Mouse (Mus musculus) stomach, postnatal 0 days (tissue): ENCODE data around the gene Ttll8.

Experiments used
- CTCF ChIP-seq: IDR thresholded peaks from 2 replicates; pipeline ENCODE4 v1.5.1; 2016; ENCODE audit warnings: antibody characterized with exemption, low read depth, mild to moderate bottlenecking, moderate library complexity
- EP300 ChIP-seq: optimal IDR thresholded peaks from 2 replicates; pipeline ENCODE3; 2016; ENCODE audit warnings: antibody characterized with exemption

GRCm38 (mm10) chr15:88895891-88896290 lies 58.3 kb downstream of the Ttll8 start:
- TF ChIP-seq EP300 (no peak), CTCF (no peak)
